Mouse (Mus musculus): ENCODE results near the gene Hadhb.

The Hadhb gene

DNA sequence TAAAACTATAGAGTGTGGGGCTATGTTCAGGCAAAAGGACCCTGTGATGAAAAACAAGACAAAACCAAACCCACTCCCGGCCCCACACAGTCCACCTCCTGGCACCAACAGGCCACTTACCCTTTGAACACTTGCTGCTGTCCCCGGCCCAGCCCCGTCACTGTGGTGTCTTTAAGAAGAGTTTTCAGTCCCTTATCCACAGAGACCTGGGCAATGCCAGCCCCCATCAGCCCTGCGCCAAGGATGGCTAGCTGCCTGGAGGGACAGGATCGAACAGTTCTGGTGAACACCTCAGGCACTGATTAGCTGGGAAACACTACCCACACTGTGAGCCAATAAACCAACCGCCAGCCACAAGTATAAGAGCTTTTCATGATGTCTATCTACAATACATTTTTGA, 26.4 kb upstream of the Hadhb start:
- DNase-seq = peak; percentile 93

DNA sequence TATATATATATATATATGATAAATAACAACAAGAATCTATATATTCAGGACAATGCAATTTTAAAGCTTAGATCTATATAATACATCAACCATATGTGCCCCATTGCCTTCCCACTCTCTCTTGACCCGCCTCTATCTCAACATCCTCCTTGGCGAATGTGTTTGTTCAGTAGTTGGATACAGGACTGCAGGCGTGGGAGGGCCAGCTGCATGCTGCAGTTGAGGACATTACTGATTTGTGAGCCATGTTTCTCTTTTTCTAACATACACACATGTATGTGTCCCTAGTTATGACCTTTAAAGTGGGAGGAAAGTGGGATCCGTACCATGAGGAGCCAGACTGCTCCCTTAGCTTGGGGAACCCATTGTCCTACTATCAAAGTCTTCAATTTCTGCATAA, 23.8 kb upstream of the Hadhb start:
- peak; percentile 61 for DNase-seq

DNA sequence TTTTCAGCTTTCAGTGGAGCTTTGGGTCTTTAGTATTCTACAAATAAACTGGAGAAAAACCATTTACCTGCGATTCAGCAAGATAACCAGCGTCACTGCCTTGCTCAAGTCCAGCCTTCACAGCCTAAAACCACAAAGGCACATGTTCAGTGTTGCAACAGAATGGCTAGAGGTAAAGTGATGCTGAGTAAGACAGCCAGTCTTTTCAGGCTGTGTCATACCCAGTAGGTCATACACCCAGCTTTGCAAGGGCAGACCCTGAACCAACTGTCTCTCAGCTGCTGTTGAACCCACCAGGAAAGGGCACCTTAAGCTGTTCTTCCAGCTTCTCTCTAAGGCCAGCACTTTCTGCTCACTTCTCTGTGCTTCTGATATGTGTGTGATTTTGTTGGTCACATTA, 22.9 kb upstream of the Hadhb start:
- DNase-seq = peak; percentile 64

DNA sequence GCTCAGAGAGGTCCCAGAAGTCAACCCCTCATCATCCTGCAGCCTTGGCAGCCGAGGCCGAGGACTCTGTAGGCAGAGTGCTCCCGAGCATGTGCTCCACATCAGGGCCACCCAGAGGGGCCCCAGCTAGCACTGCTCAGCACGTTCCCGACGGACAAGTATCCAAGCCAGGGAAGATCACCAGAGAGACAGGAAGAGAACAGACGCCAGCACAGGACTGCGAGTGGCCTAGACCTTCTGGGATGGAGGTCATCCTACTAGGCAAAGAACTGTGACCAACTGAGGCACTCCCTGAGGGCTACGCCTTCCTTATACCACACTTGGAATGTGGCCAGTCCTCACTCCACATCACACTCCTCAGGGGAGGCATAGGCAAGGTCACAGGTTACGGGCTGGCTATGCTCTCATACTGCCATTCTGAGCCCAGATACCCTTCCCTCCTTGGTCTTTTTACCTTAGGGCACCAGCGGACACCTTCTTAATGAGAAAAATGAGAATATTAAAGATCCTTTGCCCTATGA, 19.3 kb upstream of the Hadhb start:
- peak; percentile 90 for DNase-seq

DNA sequence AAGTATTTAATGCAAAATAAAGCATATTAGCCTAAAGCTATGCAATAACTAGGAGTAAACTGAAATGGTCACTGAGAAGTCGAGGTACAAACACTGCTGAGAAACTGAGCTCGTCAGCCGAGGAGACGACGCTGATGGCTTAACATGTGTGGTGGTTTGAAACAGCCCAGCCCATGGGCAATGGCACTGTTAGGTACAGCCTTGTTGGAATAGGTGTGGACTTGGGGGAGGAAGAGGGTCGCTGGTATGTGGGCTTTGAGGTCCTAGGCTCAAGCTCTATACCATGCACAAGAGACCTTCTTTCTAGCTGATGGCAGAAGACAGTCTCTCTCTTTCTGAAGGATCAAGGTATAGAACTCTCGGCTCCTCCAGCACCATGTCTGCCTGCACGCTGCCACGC, 17.8 kb upstream of the Hadhb start:
- DNase-seq = peak; percentile 61

DNA sequence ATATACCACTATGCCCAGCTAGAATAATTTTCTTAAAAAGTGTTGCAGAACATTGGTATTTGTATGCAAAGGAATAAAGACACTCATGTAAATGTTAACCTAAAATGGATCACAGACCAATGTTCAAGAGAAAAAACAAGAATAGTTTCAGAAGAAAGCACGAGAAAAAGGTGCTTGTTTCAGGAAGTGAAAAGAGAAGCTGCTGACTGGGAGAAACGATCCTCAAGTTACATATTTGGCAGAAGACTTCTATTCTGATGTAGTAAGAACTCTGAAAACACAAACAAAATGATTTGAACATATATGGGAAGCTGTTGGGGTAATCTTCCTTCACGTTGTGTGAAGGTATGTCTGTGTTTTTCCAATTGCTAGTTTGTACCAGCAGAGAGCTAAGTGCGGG, 16.9 kb upstream of the Hadhb start:
- no peak for DNase-seq

DNA sequence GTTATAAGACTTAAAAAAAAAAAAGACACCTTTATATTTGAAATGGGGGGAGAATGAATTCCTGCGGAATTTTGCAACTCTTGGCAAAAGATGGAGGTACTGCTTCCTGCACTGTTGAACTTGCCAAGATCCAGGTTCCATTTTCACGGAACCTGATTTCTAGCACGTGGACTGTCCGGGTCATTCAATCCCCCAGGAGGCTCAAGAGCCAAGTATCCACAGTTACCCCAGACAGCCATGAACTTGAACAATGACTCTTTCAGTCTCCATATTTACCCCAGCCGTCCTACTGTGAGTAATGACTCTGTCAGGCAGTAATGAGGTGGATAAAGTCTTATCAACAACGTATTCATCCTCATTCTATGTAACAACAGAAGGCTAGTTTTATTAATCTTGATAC, 8.5 kb upstream of the Hadhb start:
- DNase-seq = peak; percentile 56

DNA sequence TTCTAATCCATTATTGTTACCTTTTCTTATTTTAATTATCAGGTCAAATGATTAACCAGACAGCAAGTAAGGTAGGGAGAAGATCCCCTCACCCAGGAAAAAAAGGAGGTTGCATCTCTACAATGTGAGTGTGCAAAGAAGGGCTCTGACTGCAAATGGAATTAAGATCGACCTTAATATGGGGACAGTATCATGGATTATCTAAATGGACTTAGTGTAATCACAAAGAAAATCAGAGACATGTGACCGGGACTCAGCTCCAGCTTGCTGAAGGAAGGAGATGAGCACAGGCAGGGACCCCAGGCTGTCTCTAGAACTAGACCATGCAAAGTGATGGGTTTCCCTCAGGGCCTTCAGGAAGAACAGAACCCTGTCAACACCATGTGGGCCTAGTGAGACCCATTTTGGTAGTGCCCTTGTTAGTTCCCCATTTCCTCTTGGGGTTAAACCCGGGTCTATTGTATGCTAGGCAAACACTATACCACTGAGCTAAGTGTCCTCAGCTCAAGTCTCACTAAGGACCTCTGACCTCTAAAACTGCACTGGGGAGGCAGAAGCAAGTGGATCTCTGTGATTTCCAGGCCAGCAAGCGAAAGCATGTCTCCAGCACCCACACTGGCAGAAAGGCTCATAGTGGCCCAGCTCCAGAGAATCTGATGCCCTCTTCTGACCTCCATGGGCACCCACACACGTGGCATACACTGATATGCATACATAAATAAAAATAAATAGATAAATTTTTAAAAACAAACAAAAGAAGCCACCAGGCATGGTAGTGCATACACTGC, 6.7 kb upstream of the Hadhb start:
- DNase-seq = peak; percentile 86

DNA sequence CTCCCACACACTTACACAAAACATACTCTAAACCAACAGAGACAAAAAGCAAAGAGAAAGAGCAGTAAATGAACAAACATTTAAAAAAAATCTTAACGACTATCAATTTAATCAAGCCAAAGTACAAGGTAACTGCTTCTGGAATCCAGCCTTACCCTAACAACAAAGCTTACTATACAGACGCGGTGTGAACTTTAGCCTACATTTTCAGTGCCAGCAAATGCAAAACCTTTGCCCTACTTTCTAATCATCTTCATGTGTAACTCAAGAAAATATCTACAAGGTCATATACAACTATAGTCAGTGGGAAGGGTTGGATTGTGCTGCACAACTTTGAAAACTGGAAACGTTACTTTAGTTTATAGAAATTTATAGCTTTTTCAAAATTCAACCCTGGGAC, 3.0 kb upstream of the Hadhb start:
- DNase-seq = peak; percentile 88

DNA sequence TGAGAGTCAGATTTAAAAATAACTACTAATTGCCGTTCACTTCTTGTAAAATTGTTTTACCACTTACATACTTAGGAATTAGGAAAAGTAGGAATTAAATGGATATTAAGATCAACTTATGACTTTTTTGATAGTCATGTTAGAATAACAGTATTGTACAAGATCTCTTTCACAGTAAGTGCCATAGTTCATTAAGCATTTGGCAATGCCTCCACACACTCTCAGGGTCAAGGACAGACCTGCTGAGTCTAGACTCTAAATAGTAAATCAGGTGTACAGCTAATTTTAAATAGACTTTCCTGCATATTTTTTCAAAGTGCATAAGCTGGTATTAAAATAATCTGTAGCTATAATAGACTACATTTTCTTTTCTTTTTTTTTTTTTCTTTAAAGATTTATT, 2.6 kb upstream of the Hadhb start:
- peak; percentile 56 for DNase-seq

DNA sequence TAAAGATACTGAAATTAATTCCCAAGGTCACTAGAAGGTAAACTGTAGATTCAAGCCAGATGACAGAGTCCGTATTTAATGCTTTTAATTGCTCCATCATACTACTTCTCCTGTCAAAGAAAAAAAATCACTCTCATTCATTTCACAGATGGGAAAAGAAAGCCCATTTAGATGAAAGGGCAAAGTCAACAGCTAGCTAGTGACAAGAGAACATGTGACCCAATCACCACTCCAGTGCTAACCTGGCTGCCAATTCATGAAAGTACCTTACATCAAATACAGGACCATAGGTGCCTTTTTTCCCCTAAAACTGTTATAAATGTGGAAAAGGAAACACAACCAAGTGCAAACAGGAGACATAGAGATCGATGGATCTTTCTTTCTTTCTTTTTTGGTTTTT, 1.8 kb upstream of the Hadhb start:
- DNase-seq = peak; percentile 68

DNA sequence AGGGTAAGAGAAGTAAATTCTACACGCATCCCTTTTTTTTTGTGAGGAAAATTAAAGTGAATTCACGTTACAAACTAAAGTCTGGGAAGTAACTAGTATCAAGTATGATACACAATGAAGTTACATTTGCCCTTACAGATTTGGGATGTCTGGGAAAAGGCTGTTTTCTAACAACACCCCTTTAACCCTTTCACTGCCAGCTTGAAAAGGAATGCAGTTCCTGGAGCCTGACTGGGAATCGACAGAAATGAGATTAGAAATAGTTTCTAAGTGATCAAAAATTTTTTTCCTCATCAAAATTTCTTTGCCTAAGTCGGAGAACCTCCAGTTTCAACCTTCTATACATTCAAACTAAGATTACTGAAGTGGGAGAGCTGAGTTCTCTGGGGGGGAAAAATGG, 1.0 kb upstream of the Hadhb start:
- no peak for DNase-seq

DNA sequence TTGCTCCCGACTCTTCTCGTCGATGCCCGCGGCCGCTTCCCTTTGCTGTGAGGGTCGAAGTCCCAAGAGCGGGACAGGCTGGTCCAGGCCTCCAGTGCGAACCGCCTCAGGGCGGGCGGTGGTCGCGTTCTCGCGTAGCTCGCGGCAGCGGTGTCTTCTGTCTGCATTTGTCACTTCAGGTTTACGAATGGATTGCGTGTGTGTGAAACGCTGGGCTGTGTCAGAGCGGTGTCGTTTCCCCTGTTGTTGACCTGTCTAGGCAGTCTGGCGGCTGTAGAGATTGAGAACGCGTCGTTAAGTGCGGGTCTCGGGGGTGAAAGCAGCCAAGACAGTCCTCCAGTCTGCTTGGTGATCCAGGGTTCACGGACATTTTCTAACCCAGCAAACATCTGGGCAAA, 346 bp downstream of the Hadhb start:
- no peak for DNase-seq

DNA sequence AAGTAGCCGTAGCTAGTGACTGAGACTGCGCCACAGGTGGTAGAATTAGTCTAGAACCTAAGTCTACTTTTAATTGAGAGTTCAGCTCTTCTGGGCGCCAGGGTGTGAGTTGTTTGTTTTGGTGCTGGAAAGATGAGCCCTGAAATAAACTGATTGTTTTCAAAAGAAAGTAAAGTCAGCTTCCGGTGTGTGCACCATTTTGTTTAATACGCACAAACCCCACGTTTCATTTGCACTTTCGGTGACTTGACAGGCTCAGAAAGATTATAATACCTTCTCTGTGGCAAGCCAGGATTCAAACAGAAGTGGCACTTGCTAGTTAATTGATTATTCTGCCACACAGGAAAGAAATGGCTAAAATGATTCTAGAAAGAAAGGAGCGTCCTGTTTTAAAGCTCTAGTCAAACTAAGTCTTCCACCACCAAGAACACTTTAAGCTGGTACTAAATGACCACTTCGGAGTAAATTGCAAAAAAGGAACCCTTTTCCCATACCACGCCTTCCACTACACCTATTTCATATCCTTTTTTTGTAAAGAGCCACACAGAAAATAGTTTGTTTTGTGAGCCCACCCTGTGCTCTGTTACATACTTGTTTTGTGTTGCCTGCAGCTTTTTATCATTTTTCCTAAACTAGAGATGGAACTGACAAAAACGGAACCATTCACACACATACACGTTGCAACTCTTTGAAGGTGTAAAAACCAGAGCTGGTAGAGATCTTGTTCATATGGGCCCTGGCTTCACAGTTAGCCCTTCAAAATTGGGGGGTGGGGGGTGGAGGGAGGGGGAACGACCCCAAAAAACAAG, 977 bp downstream of the Hadhb start:
- no peak for DNase-seq

DNA sequence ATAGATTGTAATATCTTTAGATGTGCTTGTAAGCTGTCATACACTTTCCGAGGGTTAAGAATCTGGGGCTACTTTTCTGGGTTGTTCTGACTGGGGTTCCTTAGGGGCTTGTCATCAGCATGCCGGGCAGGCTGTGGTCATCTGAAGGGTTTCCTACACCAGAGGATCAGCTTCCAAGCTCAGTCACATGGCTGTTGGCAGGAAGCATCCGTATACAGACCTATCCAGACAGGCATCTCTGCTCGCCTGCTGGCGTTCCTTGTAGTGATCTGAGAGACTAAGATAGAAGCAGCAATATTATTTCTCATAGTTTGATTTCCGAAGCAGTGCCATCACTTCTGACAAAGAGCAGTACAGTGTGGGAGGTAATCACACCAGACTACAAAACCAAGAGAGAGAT, 4.6 kb downstream of the Hadhb start:
- peak; percentile 96 for DNase-seq

DNA sequence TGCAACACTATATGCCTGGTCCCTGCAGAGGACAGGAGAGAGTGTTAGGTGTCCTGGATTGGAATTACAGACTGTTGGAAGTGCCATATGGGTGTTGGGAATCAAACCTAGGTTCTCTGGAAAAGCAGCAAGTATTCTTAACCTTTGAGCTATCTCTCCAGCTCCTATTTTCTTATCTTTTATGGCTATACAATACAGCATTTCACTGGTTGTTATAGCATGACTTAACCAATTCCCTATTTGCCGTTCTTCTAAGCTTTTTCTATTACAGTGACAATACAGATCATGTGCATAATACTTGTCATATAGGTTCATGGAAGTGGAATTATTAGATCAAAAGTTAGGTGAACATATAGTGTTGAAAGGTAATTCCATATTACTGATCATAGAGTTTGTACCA, 6.8 kb downstream of the Hadhb start:
- no peak for DNase-seq

DNA sequence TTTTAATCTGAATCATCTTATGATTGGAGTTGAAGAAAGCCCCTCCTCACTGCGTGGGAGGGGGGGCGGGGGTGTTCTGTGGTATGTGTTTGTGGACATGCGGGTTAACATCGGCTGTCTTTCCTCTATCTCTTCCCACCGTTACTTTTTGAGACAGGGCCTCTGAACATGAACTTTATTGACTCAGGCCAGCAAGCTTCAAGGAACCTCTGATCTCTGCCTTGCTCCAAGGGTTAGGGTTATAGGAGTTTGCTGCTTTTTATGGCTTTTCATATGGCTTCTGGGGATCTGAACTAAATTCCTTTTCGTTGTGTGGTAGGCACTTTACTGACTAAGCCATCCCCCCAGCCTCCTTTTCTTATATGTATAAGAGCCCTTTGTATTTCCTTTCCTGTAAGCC, 7.3 kb downstream of the Hadhb start:
- no peak for DNase-seq

DNA sequence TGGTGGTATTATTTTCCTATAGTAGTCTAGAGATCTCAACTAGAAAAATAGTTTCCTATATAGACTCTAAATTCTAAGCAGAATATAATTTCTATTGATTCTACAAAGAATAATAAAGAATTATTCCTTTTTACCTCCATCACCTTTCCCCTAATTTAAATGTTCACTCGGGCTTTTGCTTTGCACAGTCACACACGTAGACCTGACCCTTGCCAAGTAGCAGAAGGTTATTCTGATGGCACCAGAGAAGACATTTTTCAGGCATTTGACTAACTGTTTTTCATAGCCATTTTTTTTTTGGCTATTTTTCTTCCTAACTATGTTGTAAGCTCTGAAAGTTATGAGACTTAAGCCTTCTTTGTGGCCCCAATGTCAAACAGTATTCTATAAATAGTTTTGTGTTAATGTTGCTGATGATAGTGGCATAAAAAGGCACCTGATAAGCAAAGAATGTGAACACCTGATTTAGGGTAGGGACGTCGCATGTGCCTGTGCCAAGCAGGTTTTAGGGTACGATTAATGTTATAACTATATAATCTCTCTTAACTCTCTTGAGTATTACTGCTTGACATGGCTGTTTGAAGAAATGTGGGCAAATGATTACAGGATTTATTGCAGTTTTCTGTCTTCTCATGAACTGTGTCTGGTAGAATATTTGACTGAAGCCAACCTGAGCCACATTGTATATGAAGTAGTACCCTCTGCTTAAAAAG, 10.3 kb downstream of the Hadhb start:
- DNase-seq = peak; percentile 31

DNA sequence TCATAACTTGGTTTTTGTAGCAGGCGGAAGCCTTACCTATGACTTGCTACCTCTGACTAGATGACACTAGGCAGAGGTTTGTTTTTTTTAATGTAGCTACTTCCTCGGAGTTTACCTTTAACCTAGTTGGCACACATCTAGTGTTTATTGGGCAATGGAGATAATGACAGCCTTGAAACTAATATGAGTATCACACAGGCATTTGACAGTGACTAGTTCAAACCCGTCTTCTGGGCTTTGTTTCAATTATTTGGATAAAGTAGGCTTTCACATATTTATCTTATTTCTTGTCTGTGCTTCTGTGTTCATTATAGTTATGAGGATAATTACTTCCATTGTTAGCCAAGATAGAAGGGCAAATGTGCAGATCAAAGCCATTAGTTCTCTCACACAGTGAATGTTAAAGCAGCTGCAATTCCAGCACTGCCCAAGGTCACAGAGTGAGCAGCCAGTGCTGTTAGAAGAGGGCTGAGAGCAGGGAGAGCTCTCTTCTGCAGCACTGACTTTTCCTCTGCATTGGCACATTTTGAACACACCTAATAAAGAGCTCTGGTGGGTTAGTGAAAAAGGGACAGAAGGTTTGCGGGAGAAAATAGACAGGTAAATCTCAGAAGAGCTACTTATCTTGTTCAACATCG, 15.4 kb downstream of the Hadhb start:
- peak; percentile 91 for DNase-seq

DNA sequence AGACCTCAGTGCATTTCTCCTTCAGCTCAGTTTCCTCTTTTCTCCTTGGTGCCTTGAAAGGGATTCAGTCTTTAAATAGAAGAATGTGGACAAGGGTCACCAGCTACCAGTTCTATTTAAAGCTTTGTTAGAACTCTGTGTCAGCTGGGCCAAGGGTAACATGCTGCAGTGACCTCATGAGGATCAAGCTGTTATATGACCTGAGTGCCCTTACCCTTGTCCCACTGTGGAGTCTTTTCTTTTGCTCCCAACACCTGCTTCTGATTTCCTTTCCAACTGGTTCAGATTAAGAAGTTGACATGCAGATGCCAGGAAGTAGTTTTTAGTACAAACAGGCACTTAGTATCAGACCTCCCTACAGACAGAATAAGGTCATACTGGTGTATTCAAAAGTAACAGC, 17.1 kb downstream of the Hadhb start:
- peak; percentile 93 for DNase-seq

DNA sequence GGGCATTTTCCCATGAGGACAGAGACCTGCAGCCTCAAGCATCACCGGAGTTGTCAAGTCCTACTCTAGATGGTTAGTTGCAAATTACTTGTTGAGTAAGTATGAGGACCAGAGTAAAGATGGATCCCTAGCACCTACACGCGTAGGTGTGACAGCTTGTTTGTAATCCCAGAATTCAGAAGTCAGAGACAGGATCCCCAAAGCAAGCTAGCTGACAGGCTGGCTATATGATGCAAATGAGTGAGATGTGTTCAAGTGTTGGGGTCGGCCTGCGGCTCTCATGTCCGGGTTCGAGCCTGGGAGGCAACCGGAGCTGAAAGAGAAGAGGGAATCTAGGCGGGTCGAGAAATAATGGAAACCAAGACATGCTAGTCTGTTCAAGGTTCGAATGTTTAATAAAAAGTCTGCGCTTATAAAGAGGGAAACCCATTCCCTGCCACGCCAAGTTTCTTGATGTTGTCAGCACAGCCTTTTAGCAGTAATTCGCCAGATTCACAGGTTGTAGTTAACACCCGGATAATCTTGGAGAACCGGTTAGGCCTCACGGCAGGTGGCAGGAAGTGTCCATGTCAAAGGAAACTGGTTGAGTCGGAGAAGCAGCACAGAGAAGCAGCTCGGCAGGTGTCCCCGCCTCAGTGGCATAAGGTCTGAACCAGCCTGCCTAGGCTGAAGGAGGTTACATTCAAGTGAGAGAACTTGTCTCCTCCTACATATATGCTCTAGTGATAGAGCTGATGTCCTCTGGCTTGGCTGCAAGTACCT, 18.1 kb downstream of the Hadhb start:
- peak; percentile 79 for DNase-seq

DNA sequence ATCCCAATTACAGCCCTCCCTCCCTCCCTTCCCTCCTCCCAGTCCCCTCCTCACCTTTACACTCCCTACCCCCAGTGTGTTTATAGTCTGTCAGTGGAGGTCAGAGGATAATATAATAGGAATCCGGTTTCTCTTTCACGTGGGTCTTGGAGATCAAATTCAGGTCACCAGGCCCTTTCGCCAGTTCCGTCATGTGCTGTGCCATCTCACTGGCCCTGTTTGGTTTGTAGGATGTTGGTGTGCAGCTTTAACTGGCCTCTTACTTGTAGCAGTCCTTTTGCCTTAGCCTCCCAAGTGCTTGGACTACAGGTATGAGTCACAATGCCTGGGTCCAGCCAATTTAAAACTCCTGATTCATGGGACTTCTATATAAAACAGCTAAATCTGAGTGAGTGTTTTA, 20.8 kb downstream of the Hadhb start:
- DNase-seq = peak; percentile 95

Data from heart, adult 11 months (tissue).